Mouse (Mus musculus): ENCODE data around the gene Immt. TPM values are rescaled to one million over a fixed set of nuclear protein-coding genes. Genes with fewer than 3 reads are reported as not detected.
"Not testable (repeated sequence)": the region's sequence is repeated elsewhere in the genome, so short reads cannot be mapped to it uniquely, and the experiment has no call there.

Immt gene
- polyA plus RNA-seq, 1 experiment from 2014 or later, result 148 TPM

DNA sequence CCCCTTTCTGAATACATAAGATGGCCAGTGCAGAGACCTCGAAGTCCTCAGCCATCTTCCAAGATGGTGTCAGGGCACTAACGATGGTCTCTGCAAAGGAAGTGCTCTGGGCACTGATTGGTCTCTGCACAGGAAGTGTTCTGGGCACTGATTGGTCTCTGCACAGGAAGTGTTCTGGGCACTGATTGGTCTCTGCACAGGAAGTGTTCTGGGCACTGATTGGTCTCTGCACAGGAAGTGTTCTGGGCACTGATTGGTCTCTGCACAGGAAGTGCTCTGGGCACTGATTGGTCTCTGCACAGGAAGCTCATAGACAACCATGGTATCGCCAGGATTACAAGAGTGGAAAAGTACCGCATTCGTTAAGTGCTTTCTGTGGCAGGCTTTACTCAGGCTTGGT lies 94.1 kb downstream of the Immt start:
- not testable (repeated sequence) for ATAC-seq; H3K9ac ChIP-seq (replicated peaks; ENCODE audit: low read depth, low read length); H3K27me3 ChIP-seq (replicated peaks; ENCODE audit: control insufficient read depth, insufficient read depth, low read length); H3K4me2 ChIP-seq (ENCODE audit: low read length); H3K27ac ChIP-seq (ENCODE audit: low read length); H3K4me3 ChIP-seq (replicated peaks; ENCODE audit: low read length); H3K4me1 ChIP-seq (replicated peaks; ENCODE audit: control insufficient read depth, insufficient read depth, low read length); H3K9me3 ChIP-seq (ENCODE audit: control insufficient read depth, low read length)
- 91% methylated on average over 5 of the region's 5 CpGs for WGBS
- H3K36me3 ChIP-seq (ENCODE audit: control insufficient read depth, insufficient read depth), result peaks cover 20% of the 10 kb centered on the region

Other genes with a start within 250 kb of the Immt start
- gene Kdm3a, start 198.3 kb upstream of the Immt start, polyA plus RNA-seq (2015; fragmentation: Nextera tagmentation; extraction: Ambion mirVana), result 60.1 and 67.5 TPM in 2 replicates
- 217 and 239 TPM in 2 replicates for gene Reep1, start 123.8 kb upstream of the Immt start, polyA plus RNA-seq (2015; fragmentation: Nextera tagmentation; extraction: Ambion mirVana)
- 42.9 and 43.8 TPM in 2 replicates for gene Mrpl35, start 4.4 kb upstream of the Immt start, polyA plus RNA-seq (2015; fragmentation: Nextera tagmentation; extraction: Ambion mirVana)
- 102 and 104 TPM in 2 replicates for gene Ptcd3, start 77.4 kb downstream of the Immt start, polyA plus RNA-seq (2015; fragmentation: Nextera tagmentation; extraction: Ambion mirVana)
- gene Polr1a, start 77.7 kb downstream of the Immt start, polyA plus RNA-seq (2015; fragmentation: Nextera tagmentation; extraction: Ambion mirVana), result 20.1 and 21.2 TPM in 2 replicates

Measured in forebrain, embryonic 16.5 days (tissue).